13 mouse cellular contexts compared by ENCODE assay signal in the genomic region with DNA sequence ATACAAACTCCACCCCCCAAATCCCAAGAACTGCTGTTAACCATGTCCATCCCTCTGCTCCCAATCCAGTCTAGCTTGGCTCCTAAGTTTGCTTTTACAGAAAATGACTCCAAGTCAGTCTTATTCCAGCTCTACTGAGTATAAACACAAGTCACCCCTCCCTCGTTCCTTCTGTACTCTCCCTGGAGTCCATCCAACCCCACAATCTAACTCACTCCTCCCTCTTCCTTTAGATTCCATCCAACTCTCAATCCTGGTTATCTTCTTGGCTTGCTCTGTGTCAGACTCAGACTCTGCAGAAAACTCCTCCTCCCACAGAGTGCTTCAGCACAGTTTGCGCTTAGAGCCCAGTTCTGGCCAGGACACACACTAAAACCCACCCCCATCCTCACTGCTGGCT. TPM values are rescaled to one million over a fixed set of nuclear protein-coding genes. Genes with fewer than 3 reads are reported as not detected.
DNase-seq lines count a peak whose midpoint lies in the region; ATAC-seq and TF ChIP-seq lines count a peak whose summit lies in the region.
"Had no signal": no experiment of that assay in that cellular context is flagged by ENCODE, and none has a peak within 500 bp of the region (broad histone marks: within the 10 kb centered on the region; RNA-seq: fewer than 3 reads in every experiment).

No protein-coding gene starts in this region.

- no peak for TF ChIP-seq POLR2A in lung, adult 2 months (IDR thresholded peaks at IDR 0.05; ENCODE audit: borderline replicate concordance, extremely low read depth, low read depth, low read length)

- no peak for ATAC-seq in embryonic facial prominence, embryonic 13.5 days (ENCODE audit: insufficient number of reproducible peaks, insufficient read depth, low FRiP score, low TSS enrichment, low read depth)
- peak; percentile 88 for ATAC-seq in heart, embryonic 16.5 days (replicated peaks; ENCODE audit: extremely low read depth, insufficient read depth, low FRiP score)

- peaks cover 8% of the 10 kb centered on the region for H3K4me1 ChIP-seq in embryonic facial prominence, embryonic 13.5 days
- H3K4me1 ChIP-seq in embryonic facial prominence, embryonic 10.5 days: peaks cover 13% of the 10 kb centered on the region
- no peaks in the 10 kb centered on the region; the same call in 1 of the 2 replicates for H3K4me1 ChIP-seq in lung, adult 2 months (ENCODE audit: control insufficient read depth, insufficient read depth, low read length)
- H3K4me1 ChIP-seq in heart, embryonic 16.5 days (ENCODE audit: control insufficient read depth, insufficient read depth, low read length): peaks cover 18% of the 10 kb centered on the region

- no peaks in the 10 kb centered on the region for H3K9me3 ChIP-seq in embryonic facial prominence, embryonic 13.5 days
- H3K9me3 ChIP-seq in embryonic facial prominence, embryonic 10.5 days: no peaks in the 10 kb centered on the region
- no peaks in the 10 kb centered on the region for H3K9me3 ChIP-seq in heart, embryonic 16.5 days (replicated peaks; ENCODE audit: control insufficient read depth, low read length)
- H3K9me3 ChIP-seq: G1E; megakaryocyte, embryonic 14.5 days had no signal

- no peaks in the 10 kb centered on the region for H3K27me3 ChIP-seq in embryonic facial prominence, embryonic 13.5 days
- no peaks in the 10 kb centered on the region for H3K27me3 ChIP-seq in embryonic facial prominence, embryonic 10.5 days (replicated peaks; ENCODE audit: low read depth, poor library complexity, severe bottlenecking)
- no peaks in the 10 kb centered on the region for H3K27me3 ChIP-seq in heart, embryonic 16.5 days (ENCODE audit: control insufficient read depth, insufficient read depth, low read length)
- H3K27me3 ChIP-seq: megakaryocyte, embryonic 14.5 days had no signal

- peaks cover 68% of the 10 kb centered on the region for H3K36me3 ChIP-seq in embryonic facial prominence, embryonic 13.5 days
- H3K36me3 ChIP-seq in embryonic facial prominence, embryonic 10.5 days (replicated peaks): peaks cover 96% of the 10 kb centered on the region
- peaks cover 21% of the 10 kb centered on the region for H3K36me3 ChIP-seq in heart, embryonic 16.5 days (ENCODE audit: control insufficient read depth, insufficient read depth)

- no peak overlapping the region for H3K27ac ChIP-seq in embryonic facial prominence, embryonic 13.5 days
- no peak overlapping the region for H3K27ac ChIP-seq in embryonic facial prominence, embryonic 10.5 days (replicated peaks)
- peak overlapping the region; percentile 66 for H3K27ac ChIP-seq in heart, embryonic 16.5 days (ENCODE audit: low read length)

- no peak for TF ChIP-seq CTCF in lung, adult 2 months (IDR thresholded peaks at IDR 0.05; ENCODE audit: insufficient read depth, low read length)

- WGBS in embryonic facial prominence, embryonic 13.5 days: 87% methylated on average over 2 of the region's 2 CpGs
- WGBS in embryonic facial prominence, embryonic 10.5 days: 90% methylated on average over 2 of the region's 2 CpGs
- WGBS in lung, adult 2 months: 46% methylated on average over 2 of the region's 2 CpGs
- 44% methylated on average over 2 of the region's 2 CpGs for WGBS in heart, embryonic 16.5 days

- H3K4me3 ChIP-seq in embryonic facial prominence, embryonic 13.5 days: no peak overlapping the region
- no peak overlapping the region for H3K4me3 ChIP-seq in embryonic facial prominence, embryonic 10.5 days
- H3K4me3 ChIP-seq in lung, adult 2 months (replicated peaks; ENCODE audit: extremely low read depth, low read depth, low read length): no peak overlapping the region
- no peak overlapping the region for H3K4me3 ChIP-seq in heart, embryonic 16.5 days (ENCODE audit: low read length)
- H3K4me3 ChIP-seq: megakaryocyte, embryonic 14.5 days had no signal

- peak overlapping the region; percentile 36; the same call in 1 of the 2 replicates for H3K9ac ChIP-seq in embryonic facial prominence, embryonic 13.5 days
- H3K9ac ChIP-seq in heart, embryonic 16.5 days (ENCODE audit: low read length): no peak overlapping the region

- H3K4me2 ChIP-seq in embryonic facial prominence, embryonic 13.5 days: no peak overlapping the region
- no peak overlapping the region for H3K4me2 ChIP-seq in heart, embryonic 16.5 days (ENCODE audit: low read depth, low read length)

- no peak for DNase-seq in embryonic facial prominence, embryonic 10.5 days (ENCODE audit: low spot score)
- peak; percentile 16 to 30 for DNase-seq in lung, adult 18-20 months
- no peak for DNase-seq in lung, adult 2 months
- peak; percentile 27 for DNase-seq in lung, postnatal 14 days
- DNase-seq in embryo, embryonic 10.5 days (ENCODE audit: low spot score): no peak
- DNase-seq in MN1 (ENCODE audit: low spot score): no peak
- DNase-seq: cerebellum, adult 11-12 months; gastrocnemius, postnatal 10 days; spleen, adult 18-20 months had no signal

RNA-seq across cellular contexts. Expression of gene Pelp1, which starts 6.2 kb away (rescaled TPM):
- 37.1 and 42.1 TPM in 2 replicates for polyA plus RNA-seq in embryonic facial prominence, embryonic 13.5 days (2015; fragmentation: Nextera tagmentation; extraction: Ambion mirVana)
- 60.7 and 62.0 TPM in 2 replicates for polyA plus RNA-seq in embryonic facial prominence, embryonic 10.5 days (2016; fragmentation: Nextera tagmentation; extraction: Ambion mirVana)
- 15.9 and 17.4 TPM in 2 replicates for polyA plus RNA-seq in lung, adult 2 months (2012; rRNA removed)
- 22.1 and 22.5 TPM in 2 replicates for polyA plus RNA-seq in heart, embryonic 16.5 days (2015; fragmentation: Nextera tagmentation; extraction: Ambion mirVana)

RNA-seq across cellular contexts. Expression of gene Arrb2, which starts 28.8 kb away (rescaled TPM):
- 18.1 and 19.4 TPM in 2 replicates for polyA plus RNA-seq in embryonic facial prominence, embryonic 13.5 days (2015; fragmentation: Nextera tagmentation; extraction: Ambion mirVana)
- polyA plus RNA-seq in embryonic facial prominence, embryonic 10.5 days (2016; fragmentation: Nextera tagmentation; extraction: Ambion mirVana): 28.4 and 29.4 TPM in 2 replicates
- 48.2 and 80.2 TPM in 2 replicates for polyA plus RNA-seq in lung, adult 2 months (2012; rRNA removed)
- polyA plus RNA-seq in heart, embryonic 16.5 days (2015; fragmentation: Nextera tagmentation; extraction: Ambion mirVana): 9.5 and 11.7 TPM in 2 replicates

RNA-seq across cellular contexts. Expression of gene Med11, which starts 48.1 kb away (rescaled TPM):
- polyA plus RNA-seq in embryonic facial prominence, embryonic 13.5 days (2015; fragmentation: Nextera tagmentation; extraction: Ambion mirVana): 40.8 and 44.7 TPM in 2 replicates
- 44.1 TPM in 2 replicates for polyA plus RNA-seq in embryonic facial prominence, embryonic 10.5 days (2016; fragmentation: Nextera tagmentation; extraction: Ambion mirVana)
- polyA plus RNA-seq in lung, adult 2 months (2012; rRNA removed): 21.6 and 26.9 TPM in 2 replicates
- 25.2 and 27.8 TPM in 2 replicates for polyA plus RNA-seq in heart, embryonic 16.5 days (2015; fragmentation: Nextera tagmentation; extraction: Ambion mirVana)

RNA-seq across cellular contexts. Expression of gene Alox15, which starts 51.8 kb away (rescaled TPM):
- 0.87 and 1.3 TPM in 2 replicates for polyA plus RNA-seq in embryonic facial prominence, embryonic 13.5 days (2015; fragmentation: Nextera tagmentation; extraction: Ambion mirVana)
- polyA plus RNA-seq in embryonic facial prominence, embryonic 10.5 days (2016; fragmentation: Nextera tagmentation; extraction: Ambion mirVana): 0.11 and 0.29 TPM in 2 replicates
- 4.2 and 14.2 TPM in 2 replicates for polyA plus RNA-seq in lung, adult 2 months (2012; rRNA removed)
- 0.56 and 1.1 TPM in 2 replicates for polyA plus RNA-seq in heart, embryonic 16.5 days (2015; fragmentation: Nextera tagmentation; extraction: Ambion mirVana)
- polyA plus RNA-seq: G1E had no signal

RNA-seq across cellular contexts. Expression of gene Zmynd15, which starts 55.6 kb away (rescaled TPM):
- 0.59 and 0.78 TPM in 2 replicates for polyA plus RNA-seq in embryonic facial prominence, embryonic 13.5 days (2015; fragmentation: Nextera tagmentation; extraction: Ambion mirVana)
- 0.16 and 0.45 TPM in 2 replicates for polyA plus RNA-seq in embryonic facial prominence, embryonic 10.5 days (2016; fragmentation: Nextera tagmentation; extraction: Ambion mirVana)
- 8.7 and 12.3 TPM in 2 replicates for polyA plus RNA-seq in lung, adult 2 months (2012; rRNA removed)
- polyA plus RNA-seq in heart, embryonic 16.5 days (2015; fragmentation: Nextera tagmentation; extraction: Ambion mirVana): 1.5 and 1.7 TPM in 2 replicates
- polyA plus RNA-seq: G1E had no signal

Comparison
In these comparisons a context has a peak if more than half of its experiments do, and no peak if none do; other contexts are left out.
1. DNase-seq: peak in lung, adult 18-20 months (2 of 2) and lung, postnatal 14 days (single experiment); none in embryonic facial prominence, embryonic 10.5 days (single experiment), lung, adult 2 months (single experiment), embryo, embryonic 10.5 days (single experiment) and MN1 (single experiment).